31 mouse cellular contexts compared by ENCODE assay signal in the genomic region with DNA sequence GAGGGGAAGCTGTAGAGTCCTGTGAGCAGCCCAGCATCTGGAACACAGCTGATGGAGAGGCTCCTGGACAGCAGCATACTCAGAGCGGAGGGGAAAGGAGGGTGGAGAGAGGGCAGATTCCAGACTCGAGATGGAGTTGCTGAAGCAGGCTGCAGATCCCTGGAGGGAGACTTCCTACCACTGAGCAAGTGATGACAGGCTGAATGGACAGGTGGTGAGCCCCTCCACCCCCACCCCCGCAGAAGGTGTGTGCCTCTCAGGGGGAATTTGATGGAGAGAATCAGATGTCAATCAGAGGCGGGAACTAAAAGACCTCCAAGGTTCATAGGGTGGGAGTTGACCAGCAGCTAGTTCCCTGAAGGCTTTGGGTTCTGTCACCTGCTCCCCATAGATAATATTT. TPM values are rescaled to one million over a fixed set of nuclear protein-coding genes. Genes with fewer than 3 reads are reported as not detected.
"Had no signal": no experiment of that assay in that cellular context is flagged by ENCODE, and none has a peak within 500 bp of the region (broad histone marks: within the 10 kb centered on the region; RNA-seq: fewer than 3 reads in every experiment).

No protein-coding gene starts in this region.

- H3K9me3 ChIP-seq: liver, embryonic 12.5 days had no signal

- DNase-seq: gastrocnemius, postnatal 14 days; gastrocnemius, postnatal 36 days; heart, adult 18-20 months; heart, postnatal 10 days; heart, postnatal 4 days; kidney, adult 18-20 months; kidney, adult 8-10 months; kidney, postnatal 10 days; kidney, postnatal 25 days; kidney, postnatal 4 days had no signal

- H3K4me2 ChIP-seq: heart, embryonic 12.5 days; hindbrain, embryonic 12.5 days; hindbrain, embryonic 14.5 days; intestine, embryonic 15.5 days; limb, embryonic 13.5 days; limb, embryonic 15.5 days; liver, embryonic 12.5 days had no signal

- H3K4me3 ChIP-seq: heart, embryonic 10.5 days; heart, embryonic 12.5 days; hindbrain, embryonic 10.5 days; hindbrain, embryonic 12.5 days; intestine, embryonic 15.5 days; layer of hippocampus, adult 2 months; left cerebral cortex, adult 2 months; limb, embryonic 13.5 days; limb, embryonic 15.5 days; liver, embryonic 12.5 days had no signal

- H3K9ac ChIP-seq: heart, embryonic 12.5 days; hindbrain, embryonic 12.5 days; hindbrain, embryonic 14.5 days; intestine, embryonic 15.5 days; limb, embryonic 13.5 days; limb, embryonic 15.5 days; liver, embryonic 12.5 days; liver, embryonic 14.5 days had no signal

- ATAC-seq: hindbrain, embryonic 16.5 days; inflammation-experienced regulatory T-cells, adult 6 months; intestine, embryonic 15.5 days; intestine, postnatal 0 days; liver, embryonic 12.5 days had no signal

- H3K4me1 ChIP-seq: hindbrain, embryonic 12.5 days; intestine, embryonic 15.5 days; liver, embryonic 12.5 days had no signal

- H3K27ac ChIP-seq: heart, embryonic 10.5 days; hindbrain, embryonic 10.5 days; hindbrain, embryonic 12.5 days; hindbrain, embryonic 14.5 days; intestine, embryonic 15.5 days; layer of hippocampus, adult 2 months; left cerebral cortex, adult 2 months; limb, embryonic 13.5 days; limb, embryonic 15.5 days; liver, embryonic 12.5 days; liver, embryonic 14.5 days had no signal

- H3K36me3 ChIP-seq: heart, embryonic 10.5 days; heart, embryonic 12.5 days; hindbrain, embryonic 10.5 days; hindbrain, embryonic 12.5 days; intestine, embryonic 15.5 days; limb, embryonic 13.5 days; limb, embryonic 15.5 days; liver, embryonic 12.5 days had no signal

- H3K27me3 ChIP-seq: hindbrain, embryonic 12.5 days had no signal

RNA-seq across cellular contexts. Expression of gene Runx3, which starts 13.5 kb away (rescaled TPM):
- total RNA-seq: layer of hippocampus, adult 2 months; layer of hippocampus, postnatal 10 days; layer of hippocampus, postnatal 25 days; left cerebral cortex, postnatal 14 days; left cerebral cortex, postnatal 36 days had no signal
- polyA plus RNA-seq: hindbrain, embryonic 14.5 days; hindbrain, embryonic 16.5 days; kidney, embryonic 14.5 days; kidney, embryonic 16.5 days had no signal
